Mouse (Mus musculus): ENCODE measurements around the gene Txnip.
"Not testable (repeated sequence)": the region's sequence is repeated elsewhere in the genome, so short reads cannot be mapped to it uniquely, and the experiment has no call there.

Txnip gene

DNA sequence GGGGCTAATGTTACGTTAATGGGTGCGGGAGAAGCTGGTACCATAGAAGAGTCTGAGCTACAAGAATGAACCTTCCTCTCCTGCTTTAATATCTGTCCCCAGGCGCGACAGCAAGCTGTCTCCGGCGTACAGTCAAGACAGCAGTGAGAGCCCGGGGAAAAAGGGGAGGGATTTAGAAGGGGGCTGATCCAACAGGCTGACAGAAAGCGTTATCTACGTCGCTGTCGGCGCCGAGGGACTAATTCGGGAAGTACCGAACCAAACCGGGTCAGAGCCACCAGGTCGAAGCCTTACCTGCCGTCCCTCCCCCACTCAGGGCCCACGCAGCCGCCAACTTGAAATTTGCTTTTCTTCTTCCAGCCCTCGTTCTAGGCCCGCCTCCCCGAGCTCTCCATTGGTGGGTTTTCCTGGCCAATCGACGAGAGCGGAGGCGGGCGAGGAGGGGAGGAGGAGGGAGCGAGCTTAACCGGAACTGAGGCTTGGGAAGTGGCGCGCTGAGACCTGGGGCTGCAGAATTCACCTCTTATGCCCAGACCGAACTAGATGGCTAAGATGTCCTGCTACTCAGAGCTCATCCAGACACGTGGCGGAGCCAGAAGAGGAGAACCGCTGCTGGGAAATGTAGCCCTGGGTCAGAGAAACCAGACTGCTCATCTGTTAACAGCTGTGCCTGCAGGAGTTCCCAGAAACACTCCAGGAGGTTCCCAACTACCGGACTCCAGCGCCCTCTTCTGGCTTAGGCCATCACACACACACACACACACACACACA, 36.2 kb downstream of the Txnip start, which contains the start of gene Polr3gl:
Polr3gl (minus strand) TSS at position 392 of the 771 bp plus-strand sequence.
- DNase-seq (ENCODE audit: low read depth, low spot score), result peak; percentile 89

DNA sequence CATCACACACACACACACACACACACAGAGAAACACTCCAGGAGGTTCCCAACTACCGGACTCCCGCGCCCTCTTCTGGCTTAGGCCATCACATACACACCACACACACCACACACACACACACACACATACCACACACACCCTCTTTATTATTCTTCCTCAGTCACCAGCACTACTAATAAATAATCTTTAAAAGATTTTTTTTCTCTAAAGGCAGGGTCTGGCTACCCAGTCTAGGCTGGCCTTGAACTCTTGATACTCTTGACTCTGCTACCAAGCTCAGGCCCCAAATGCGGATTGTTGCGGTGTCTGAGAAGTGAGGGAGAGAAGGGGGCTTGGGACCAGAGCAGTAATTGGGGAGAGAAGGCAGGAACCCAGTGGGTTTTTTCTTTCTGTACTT, 37.1 kb downstream of the Txnip start:
- DNase-seq (ENCODE audit: low read depth, low spot score), result no peak

DNA sequence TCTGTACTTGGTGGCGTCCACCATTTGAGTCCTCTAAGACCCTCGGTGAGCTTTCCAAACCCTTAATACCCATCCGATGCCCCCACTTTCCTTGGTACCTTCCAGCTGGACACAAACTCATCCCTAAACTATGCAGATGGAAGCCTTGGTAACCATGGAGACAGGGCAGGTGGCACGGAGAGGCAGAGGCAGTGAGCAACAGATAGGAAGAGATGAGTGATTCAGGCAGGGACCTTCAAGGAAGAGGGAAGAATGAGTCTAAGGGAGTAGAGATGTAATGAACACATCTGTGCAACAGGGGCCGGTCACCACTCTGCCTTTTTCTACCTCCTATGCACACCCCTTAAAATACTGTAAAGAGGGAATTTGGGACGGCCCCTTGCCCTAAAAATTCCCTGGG, 37.9 kb downstream of the Txnip start:
- no peak for DNase-seq (ENCODE audit: low read depth, low spot score)

DNA sequence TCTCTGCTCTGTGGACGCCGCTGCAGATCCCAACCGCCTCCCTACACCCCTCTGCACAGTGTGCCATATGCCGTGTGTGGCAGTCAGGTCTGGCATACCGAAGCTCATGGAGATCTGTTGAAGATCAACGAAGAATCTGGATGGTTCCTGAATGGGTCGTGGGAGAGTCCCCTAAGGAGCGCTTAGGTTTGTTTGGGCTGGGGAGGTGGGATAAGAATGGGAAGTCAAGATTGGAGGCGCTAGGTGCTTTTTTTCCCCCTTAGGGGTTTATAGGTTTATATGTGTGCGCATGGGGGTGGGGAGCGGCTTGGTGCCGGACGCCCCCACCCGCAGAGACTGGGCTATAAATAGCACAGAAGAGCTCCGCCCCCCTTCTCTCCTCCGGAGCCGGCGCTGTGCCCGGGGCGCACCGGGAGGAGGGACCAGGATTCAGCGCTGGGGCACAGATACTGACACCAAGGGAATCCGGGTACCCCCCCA, 38.5 kb downstream of the Txnip start, which contains the start of gene Ankrd34a:
Ankrd34a (plus strand) TSS at position 409 of the 480 bp plus-strand sequence.
- no peak for DNase-seq (ENCODE audit: low read depth, low spot score)

DNA sequence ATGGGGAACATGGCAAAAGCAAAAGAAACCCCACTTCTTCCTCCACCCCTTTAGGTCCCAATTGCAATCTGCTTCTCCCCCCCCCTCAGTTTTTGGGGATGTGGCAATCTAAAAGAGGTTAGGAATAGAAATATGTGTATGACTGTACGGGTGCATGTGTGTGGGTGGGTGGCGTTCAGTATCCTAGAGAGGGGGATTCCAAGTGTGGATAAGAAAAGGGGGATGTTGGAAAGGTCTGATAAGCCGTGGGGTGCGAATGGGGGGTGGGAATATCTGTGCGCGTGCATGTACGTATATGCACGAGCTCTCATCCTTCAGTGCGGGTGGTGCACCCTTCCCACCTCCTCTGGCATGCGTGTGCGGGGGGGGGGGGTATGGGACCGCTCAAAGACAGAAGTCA, 39.1 kb downstream of the Txnip start:
- no peak for DNase-seq (ENCODE audit: low read depth, low spot score)

DNA sequence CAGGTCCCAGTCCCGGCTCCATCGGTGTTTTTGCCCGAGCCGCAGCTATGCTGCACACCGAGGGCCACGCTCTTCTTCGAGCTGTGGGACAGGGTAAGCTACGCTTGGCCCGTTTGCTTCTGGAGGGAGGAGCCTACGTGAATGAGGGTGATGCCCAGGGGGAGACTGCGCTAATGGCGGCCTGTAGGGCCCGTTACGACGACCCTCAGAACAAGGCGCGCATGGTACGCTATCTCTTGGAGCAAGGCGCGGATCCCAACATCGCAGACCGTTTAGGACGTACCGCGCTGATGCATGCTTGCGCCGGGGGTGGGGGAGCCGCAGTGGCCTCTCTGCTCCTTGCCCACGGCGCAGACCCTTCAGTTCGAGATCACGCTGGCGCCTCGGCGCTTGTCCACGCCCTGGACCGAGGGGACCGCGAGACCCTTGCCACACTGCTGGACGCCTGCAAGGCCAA, 39.7 kb downstream of the Txnip start:
- no peak for DNase-seq (ENCODE audit: low read depth, low spot score)

DNA sequence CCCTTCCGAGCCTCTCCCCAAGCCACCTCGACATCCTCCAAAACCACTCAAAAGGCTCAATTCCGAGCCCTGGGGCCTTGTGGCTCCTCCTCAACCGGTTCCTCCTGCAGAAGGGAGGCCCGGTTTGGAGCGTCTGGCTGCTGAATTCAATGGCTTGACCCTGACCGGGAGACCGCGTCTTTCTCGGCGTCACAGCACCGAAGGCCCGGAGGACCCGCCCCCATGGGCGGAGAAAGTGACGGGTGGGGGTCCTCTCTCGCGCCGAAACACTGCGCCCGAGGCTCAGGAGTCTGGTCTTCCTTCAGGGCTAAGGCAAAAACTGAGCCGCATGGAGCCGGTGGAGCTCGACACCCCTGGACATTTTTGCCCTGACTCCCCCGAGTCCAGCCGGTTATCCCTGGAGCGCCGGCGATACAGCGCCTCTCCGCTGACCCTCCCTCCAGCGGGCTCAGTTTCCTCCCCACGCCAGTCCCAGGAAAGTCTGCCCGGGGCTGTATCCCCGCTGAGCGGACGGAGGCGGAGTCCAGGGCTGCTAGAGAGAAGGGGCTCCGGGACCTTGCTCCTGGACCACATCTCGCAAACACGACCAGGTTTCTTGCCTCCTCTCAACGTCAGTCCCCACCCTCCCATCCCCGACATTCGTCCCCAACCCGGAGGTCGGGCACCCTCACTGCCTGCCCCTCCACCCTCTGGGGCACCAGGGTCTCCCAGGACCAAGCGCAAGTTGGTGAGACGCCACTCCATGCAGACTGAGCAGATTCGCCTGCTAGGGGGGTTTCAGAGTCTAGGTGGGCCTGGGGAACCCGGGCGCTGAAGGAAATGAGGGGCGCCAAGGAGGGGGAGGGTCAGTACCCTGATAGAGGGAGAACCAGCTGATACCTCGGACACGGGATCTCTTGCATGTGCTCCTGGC, 40.7 kb downstream of the Txnip start:
- peak; percentile 32 for DNase-seq (ENCODE audit: low read depth, low spot score)

DNA sequence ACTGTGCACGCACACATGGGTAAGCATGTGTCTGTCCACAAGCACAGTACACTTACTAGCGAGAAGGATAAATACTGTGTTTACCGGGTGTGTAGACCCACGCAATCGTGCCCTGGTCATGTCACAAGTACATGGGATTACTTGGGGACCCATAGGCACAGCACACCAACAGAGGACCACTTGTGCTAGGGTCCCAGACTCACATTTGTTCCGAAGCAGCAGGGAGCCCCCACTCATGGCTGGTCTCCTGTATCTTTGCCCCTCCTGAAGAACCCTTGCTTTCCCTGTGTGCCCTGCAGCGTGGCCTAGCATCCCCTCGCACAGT, 41.3 kb downstream of the Txnip start:
- DNase-seq (ENCODE audit: low read depth, low spot score), result no peak

DNA sequence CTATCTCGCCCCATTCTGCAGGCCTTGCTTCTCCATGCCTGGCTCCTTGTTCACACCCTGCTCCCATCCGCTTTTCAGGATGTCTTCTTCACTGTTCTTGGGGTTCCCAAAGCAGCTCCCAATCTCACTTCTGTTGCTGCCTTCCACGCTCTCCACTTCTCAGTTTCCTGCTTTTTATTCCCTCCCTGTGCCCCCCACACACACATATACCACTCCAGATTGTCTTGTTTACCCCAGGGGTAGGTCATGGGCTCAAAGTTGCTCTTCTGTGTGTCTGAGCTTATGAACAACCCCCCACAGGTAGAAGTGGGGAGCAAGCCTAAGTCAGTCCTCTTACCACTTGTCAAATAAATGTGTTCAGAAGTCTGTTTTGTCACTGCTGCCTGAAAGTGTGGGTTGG, 41.7 kb downstream of the Txnip start:
- DNase-seq (ENCODE audit: low read depth, low spot score), result no peak

DNA sequence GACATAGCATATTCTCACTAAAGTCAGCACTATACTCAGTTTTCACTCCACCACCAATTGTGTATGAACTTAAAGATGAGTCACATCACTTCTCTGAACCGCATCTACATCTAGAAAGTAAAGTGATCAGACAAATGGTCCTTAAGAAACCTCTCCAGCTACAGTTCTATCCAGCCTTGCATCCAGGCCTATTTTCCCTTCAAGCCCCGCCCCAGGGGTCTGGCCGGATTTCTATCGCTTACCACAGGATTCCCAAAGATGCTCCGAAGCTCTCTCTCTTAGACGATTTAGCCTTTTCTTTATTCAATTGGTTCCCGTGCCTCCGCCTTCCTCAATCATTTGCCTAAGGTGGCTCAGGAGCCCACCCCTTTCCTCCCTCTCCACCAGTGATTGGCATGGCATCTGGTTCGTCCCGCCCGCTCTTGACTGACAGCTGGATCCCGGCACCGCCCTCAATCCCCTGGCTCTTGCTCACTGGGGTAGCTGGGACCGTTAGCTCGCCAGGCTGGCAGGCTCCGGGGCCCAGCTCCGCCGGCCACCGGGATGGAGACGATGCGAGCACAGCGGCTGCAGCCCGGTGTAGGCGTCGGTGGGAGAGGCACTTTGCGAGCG, 43.0 kb downstream of the Txnip start, which contains the start of gene Lix1l:
Lix1l (plus strand) TSS at position 511 of the 612 bp plus-strand sequence.
- DNase-seq (ENCODE audit: low read depth, low spot score), result peak; percentile 87

DNA sequence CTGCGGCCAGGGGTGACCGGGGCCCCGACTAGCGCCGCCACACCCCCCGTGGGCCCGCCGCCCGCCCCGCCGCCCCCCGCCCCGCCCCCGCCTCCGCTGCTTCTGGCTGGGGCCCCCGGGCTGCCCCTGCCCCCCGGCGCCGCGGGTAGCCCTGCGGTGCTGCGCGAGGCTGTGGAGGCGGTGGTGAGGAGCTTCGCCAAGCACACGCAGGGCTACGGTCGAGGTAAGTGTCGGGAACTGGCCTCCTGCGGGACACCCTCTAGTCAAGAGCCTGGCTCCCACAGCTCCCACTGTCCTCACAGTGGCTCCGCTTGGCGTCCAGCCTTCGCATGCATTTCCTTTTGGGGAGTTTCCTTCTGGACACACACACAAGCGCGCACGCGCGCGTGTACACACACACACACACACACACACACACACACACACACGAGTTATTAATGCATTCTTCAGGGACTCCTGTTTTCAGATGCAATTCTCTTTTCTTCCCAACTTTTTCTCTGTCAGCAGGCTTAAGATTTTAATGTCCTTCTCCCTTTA, 43.6 kb downstream of the Txnip start:
- DNase-seq (ENCODE audit: low read depth, low spot score), result no peak

DNA sequence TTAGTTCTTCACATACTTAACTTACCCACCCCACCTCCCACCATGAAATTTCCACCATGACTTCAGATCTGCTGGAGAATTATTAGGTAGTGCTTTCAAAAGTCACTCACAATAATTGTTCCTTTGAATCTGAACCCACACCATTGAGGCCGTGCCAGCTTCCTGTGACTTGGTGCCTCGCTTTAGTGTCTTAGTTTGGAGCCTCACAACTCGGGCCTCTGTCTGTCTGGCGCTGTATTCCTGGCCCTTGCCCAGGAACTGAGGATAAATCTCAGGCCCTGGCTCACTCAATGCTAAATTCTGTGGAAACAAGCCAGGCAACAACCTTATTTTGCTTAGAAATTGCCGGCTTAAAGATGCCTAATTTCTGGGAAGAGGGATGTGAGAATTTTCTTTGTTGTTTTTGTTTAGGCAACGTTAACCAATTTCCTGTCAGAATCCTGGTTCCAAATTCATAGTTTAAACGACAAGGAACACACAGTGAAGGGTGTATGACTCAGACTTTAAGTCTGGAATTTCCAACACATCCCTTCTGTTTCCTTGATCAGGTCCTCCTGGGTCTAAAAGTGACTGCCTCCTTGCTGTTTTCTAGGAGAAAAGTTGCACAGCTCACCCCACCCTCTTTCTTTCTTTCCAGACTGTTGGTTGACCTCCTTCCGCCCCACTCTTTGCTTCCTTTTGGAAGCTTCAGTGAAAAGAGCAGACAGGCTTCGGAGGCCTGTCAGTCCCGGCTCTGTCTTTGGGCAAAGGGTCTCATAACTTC, 44.4 kb downstream of the Txnip start:
- no peak for DNase-seq (ENCODE audit: low read depth, low spot score)

DNA sequence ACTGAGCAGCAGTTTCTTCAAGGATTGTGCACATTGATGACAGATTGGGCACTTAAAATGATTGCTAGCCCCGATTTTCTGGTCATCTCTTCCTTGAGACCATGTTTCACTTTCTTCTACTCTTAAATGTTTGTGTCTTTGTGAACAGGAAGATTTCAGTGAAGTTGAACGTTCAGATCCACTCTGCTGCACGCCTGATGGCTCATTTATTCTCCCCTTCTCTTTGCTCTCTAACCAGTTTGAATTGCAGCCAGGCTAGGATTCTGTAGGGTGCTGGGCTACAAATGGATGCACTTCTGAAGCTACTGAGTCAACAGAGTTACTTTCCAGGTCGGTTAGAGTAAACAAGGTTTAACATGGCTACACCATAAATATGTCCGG, 44.9 kb downstream of the Txnip start:
- no peak for DNase-seq (ENCODE audit: low read depth, low spot score)

DNA sequence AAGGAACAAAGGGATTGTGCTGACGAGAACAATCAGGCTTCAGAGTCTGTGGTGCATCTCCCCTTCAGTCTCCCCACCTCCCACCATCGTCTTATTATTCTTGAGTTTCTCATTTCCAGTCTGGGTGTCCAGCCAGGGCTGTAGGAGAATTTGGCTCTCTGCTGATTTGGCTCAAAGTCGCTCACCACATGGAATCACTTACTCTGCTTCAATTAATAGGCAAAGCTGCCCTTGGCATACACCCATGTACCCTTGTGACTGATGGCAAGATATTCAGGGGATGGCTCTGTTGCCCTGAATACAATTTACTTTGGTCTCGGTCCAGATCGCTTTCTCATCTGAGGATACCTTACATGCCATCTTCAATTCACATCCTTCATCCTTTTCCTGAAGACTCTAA, 45.6 kb downstream of the Txnip start:
- no peak for DNase-seq (ENCODE audit: low read depth, low spot score)

DNA sequence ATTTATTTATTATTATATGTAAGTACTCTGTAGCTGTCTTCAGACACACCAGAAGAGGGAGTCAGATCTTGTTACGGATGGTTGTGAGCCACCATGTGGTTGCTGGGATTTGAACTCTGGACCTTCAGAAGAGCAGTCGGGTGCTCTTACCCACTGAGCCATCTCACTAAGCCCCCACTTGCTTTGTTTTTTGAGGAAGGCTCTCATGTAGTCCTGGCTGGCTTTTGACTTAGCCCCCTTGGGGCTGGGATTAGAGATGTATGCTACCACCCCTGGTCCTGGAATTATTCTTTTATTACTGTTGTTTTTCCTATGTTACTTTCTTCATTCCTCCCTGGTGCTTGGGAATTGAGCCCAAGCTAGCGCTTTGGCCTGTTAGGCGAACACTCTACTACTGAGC, 48.2 kb downstream of the Txnip start:
- DNase-seq (ENCODE audit: low read depth, low spot score), result not testable (repeated sequence)

DNA sequence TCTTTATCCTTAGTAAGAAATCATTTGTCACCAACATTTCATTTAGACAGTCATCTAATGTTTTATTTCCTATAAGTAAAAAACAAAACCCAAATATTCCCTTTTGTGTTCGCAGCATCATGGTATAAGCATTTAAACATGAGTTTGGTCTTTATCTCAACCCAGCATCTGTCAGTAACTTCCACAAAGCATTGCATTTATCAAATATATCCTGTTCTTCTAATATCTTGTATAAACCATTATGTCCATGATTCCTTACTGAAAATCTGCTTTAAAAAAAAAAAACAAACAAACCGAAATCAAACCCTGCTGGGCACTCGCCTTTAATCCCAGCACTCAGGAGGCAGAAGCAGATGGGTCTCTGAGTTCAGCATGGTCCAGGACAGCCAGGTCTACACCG, 48.9 kb downstream of the Txnip start:
- DNase-seq (ENCODE audit: low read depth, low spot score), result no peak
